Mouse (Mus musculus) layer of hippocampus, adult 8-10 months (tissue): ENCODE data around the gene Dgat2. TPM values are rescaled to one million over a fixed set of nuclear protein-coding genes. Genes with fewer than 3 reads are reported as not detected.

Experiments
- DNase-seq, 2 experiments: peaks; one replicate each; pipeline ENCODE4 v3.0.0; 2022; ENCODE audit warnings: low spot score in 2 of 2
- total RNA-seq, 4 experiments: library from RNA; stranded (reverse); gene quantifications; 2 replicates each; pipeline ENCODE4 v1.2.4; 2022

Gene Dgat2
- total RNA-seq, result 10 to 100 TPM; 80.9 to 89.3 (median 85.5) TPM

GRCm38 (mm10) chr7:99182432-99183172, at the start of gene Dgat2:
Dgat2 (minus strand) TSS chr7:99182719.
- peak; percentile 86 to 92 for DNase-seq

GRCm38 (mm10) chr7:99230061-99230747, 47.7 kb upstream of the Dgat2 start:
- DNase-seq, result no peak

- DNase-seq, result no peak
These were observed 46.9 kb upstream of the Dgat2 start for GRCm38 (mm10) chr7:99229411-99229810.

- no peak for DNase-seq
These were observed 46.3 kb upstream of the Dgat2 start for GRCm38 (mm10) chr7:99228825-99229224.

- DNase-seq, result no peak
These were observed 44.7 kb upstream of the Dgat2 start for GRCm38 (mm10) chr7:99227267-99227666.

GRCm38 (mm10) chr7:99226662-99227061, 44.1 kb upstream of the Dgat2 start:
- no peak for DNase-seq

- DNase-seq, result no peak
These were observed 42.9 kb upstream of the Dgat2 start for GRCm38 (mm10) chr7:99225421-99225820.

- no peak for DNase-seq
These were observed 42.2 kb upstream of the Dgat2 start for GRCm38 (mm10) chr7:99224648-99225190.

- DNase-seq, result no peak
These were observed 41.7 kb upstream of the Dgat2 start for GRCm38 (mm10) chr7:99224225-99224624.

GRCm38 (mm10) chr7:99217338-99218074, 35.0 kb upstream of the Dgat2 start:
- peak; percentile 46 to 51 for DNase-seq

- DNase-seq, result peak in 1 of 2 experiments; percentile 24
These were observed 32.9 kb upstream of the Dgat2 start for GRCm38 (mm10) chr7:99215347-99215855.

GRCm38 (mm10) chr7:99214621-99215185, 32.2 kb upstream of the Dgat2 start:
- no peak for DNase-seq

- DNase-seq, result peak; percentile 21 to 33
These were observed 31.2 kb upstream of the Dgat2 start for GRCm38 (mm10) chr7:99213686-99214085.

- DNase-seq, result no peak
These were observed 30.5 kb upstream of the Dgat2 start for GRCm38 (mm10) chr7:99213056-99213455.

- DNase-seq, result no peak
These were observed 26.2 kb upstream of the Dgat2 start for GRCm38 (mm10) chr7:99208704-99209103.

- DNase-seq, result no peak
These were observed 23.8 kb upstream of the Dgat2 start for GRCm38 (mm10) chr7:99206364-99206763.

- no peak for DNase-seq
These were observed 19.6 kb upstream of the Dgat2 start for GRCm38 (mm10) chr7:99202163-99202562.

GRCm38 (mm10) chr7:99200290-99200689, 17.8 kb upstream of the Dgat2 start:
- no peak for DNase-seq

- DNase-seq, result no peak
These were observed 17.1 kb upstream of the Dgat2 start for GRCm38 (mm10) chr7:99199451-99200175.

GRCm38 (mm10) chr7:99198811-99199210, 16.3 kb upstream of the Dgat2 start:
- DNase-seq, result no peak

GRCm38 (mm10) chr7:99194511-99194910, 12.0 kb upstream of the Dgat2 start:
- DNase-seq, result no peak
